Mouse (Mus musculus) liver, postnatal 0 days (tissue): Measurements from ENCODE around the gene Scrt2. TPM values are rescaled to one million over a fixed set of nuclear protein-coding genes. Genes with fewer than 3 reads are reported as not detected.

Experiments
- ATAC-seq: fragments of 200-750 bp; cut with Nextera tagmentation; 2 replicates; pipeline ENCODE4 v1.8.0; 2017; ENCODE audit warnings: mild to moderate bottlenecking, moderate library complexity
- DNase-seq: peaks from one replicate; pipeline ENCODE4 v3.0.0-alpha.2; 2016
- H3K27ac ChIP-seq: fragments of 300-500 bp; sonication (generic); 2 replicates; pipeline ENCODE4 v1.5.1; 2014; ENCODE audit warnings: antibody characterized with exemption, moderate library complexity, mild to moderate bottlenecking, low read depth
- H3K27me3 ChIP-seq: fragments of 300-500 bp; sonication (generic); 2 replicates; pipeline ENCODE4 v1.6.1; 2014; ENCODE audit warnings: low read length, control low read depth, mixed read lengths; ENCODE audit not compliant: insufficient read depth
- H3K36me3 ChIP-seq: fragments of 300-500 bp; sonication (generic); replicated peaks from 2 replicates; pipeline ENCODE4 v1.6.1; 2014; ENCODE audit warnings: mild to moderate bottlenecking, control low read depth, low read length, moderate library complexity, mixed read lengths; ENCODE audit not compliant: insufficient read depth
- H3K4me1 ChIP-seq: fragments of 300-500 bp; sonication (generic); 2 replicates; pipeline ENCODE4 v1.6.1; 2014; ENCODE audit warnings: antibody characterized with exemption, mild to moderate bottlenecking, control low read depth; ENCODE audit not compliant: insufficient read depth
- H3K4me2 ChIP-seq: fragments of 300-500 bp; sonication (generic); 2 replicates; pipeline ENCODE4 v1.6.1; 2014; ENCODE audit warnings: low read depth, mild to moderate bottlenecking, low read length, moderate library complexity, mixed read lengths
- H3K4me3 ChIP-seq: fragments of 300-500 bp; sonication (generic); 2 replicates; pipeline ENCODE4 v1.5.1; 2014; ENCODE audit warnings: low read depth, low read length
- H3K9ac ChIP-seq: fragments of 300-500 bp; sonication (generic); replicated peaks from 2 replicates; pipeline ENCODE4 v1.6.1; 2014; ENCODE audit warnings: mild to moderate bottlenecking, moderate library complexity
- H3K9me3 ChIP-seq: fragments of 300-500 bp; sonication (generic); 2 replicates; pipeline ENCODE4 v1.6.1; 2016; ENCODE audit warnings: mild to moderate bottlenecking, control low read depth, low read length, mixed read lengths
- CTCF ChIP-seq: sonication (generic); IDR thresholded peaks from 2 replicates; pipeline ENCODE4 v1.5.1; 2016; ENCODE audit warnings: antibody characterized with exemption, low read depth
- EP300 ChIP-seq: IDR thresholded peaks from 2 replicates; pipeline ENCODE4 v1.6.1; 2016; ENCODE audit warnings: antibody characterized with exemption, low read depth, mild to moderate bottlenecking
- WGBS: fragments of 180-500 bp; shearing (Covaris S2); extraction: QIAGEN DNeasy Blood & Tissue Kit; methylation state at CpG from one replicate; pipeline ENCODE4 v1.1.7; 2014; ENCODE audit not compliant: insufficient replicate concordance; 5-methylcytosine and 5-hydroxymethylcytosine counted together
- polyA plus RNA-seq: library from polyadenylated mRNA; unstranded; fragments of >200 nt; fragmentation: Nextera tagmentation; extraction: Ambion mirVana; gene quantifications from 2 replicates; pipeline ENCODE4 v1.2.1, GENCODE M21; 2015

Gene Scrt2
- polyA plus RNA-seq, 1 experiment from 2014 or later, result not detected

DNA sequence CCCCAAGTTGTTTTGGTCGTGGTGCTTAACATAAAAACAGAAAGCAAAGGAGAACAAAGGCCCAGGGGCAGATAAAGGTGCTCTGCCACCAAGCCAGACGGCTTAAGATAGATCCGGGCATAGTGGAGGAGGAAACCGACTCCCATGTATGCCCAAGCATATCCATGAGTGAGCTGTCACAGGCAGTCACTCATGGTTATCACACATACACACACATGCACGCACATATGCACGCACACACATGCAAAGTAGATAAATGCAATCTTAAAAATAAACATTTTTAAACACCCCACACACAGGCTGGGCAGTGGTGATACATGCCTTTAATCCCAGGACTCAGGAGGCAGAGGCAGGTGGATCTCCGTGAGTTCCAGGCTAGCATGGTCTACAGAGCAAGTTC lies 36.4 kb downstream of the Scrt2 start:
- no peak overlapping the region for H3K27ac ChIP-seq
- DNase-seq, result no peak
- H3K4me1 ChIP-seq, result 0 out of 2 replicates have a peak, but pooled peaks cover 1% of the 10 kb centered on the region
- ATAC-seq, result peak; percentile 54
- WGBS, result 55% methylated on average over 7 of the region's 7 CpGs
- H3K9ac ChIP-seq, result no peak overlapping the region
- H3K27me3 ChIP-seq, result peaks cover 11% of the 10 kb centered on the region; the same call in 1 of the 2 replicates
- TF ChIP-seq CTCF (no peak), EP300 (peak; percentile 20; the same call in 1 of the 2 replicates)
- no peak overlapping the region for H3K4me3 ChIP-seq
- H3K4me2 ChIP-seq, result no peak overlapping the region
- H3K9me3 ChIP-seq, result no peaks in the 10 kb centered on the region
- no peaks in the 10 kb centered on the region for H3K36me3 ChIP-seq

DNA sequence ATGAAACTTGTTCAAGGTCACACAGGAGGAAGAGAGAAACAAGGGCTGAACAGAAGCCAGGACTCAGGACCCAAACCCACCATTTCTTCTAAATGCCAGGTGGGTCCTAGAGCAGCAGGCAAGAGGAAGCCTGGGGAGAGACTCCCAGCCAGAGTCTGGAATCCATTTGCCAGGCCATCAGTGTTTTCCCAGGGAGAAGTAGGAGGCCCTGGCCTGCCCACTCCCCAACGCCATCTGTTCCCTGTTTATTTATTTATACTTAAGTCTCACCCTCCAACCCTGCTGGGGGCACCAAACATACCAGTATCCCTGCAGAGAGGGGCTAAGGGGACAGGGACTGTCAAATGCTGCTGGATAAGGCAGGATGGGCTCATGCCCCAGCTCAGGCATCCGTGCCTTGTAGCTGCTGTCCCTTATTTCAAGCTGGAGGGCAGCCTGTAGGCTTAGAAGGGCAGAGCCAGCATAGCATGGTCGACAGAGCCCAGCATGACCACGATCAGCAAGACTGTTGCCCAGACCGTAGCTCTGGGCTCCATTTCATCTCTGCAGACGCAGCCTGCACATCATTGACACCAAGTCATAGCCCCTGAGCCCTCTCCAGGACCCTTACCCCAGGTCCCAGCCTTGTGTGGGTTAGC lies 38.0 kb downstream of the Scrt2 start:
- H3K36me3 ChIP-seq, result no peaks in the 10 kb centered on the region
- H3K9me3 ChIP-seq, result no peaks in the 10 kb centered on the region
- TF ChIP-seq CTCF (no peak), EP300 (no peak)
- DNase-seq (no peak), ATAC-seq (no peak)
- H3K4me3 ChIP-seq, result no peak overlapping the region
- H3K4me1 ChIP-seq, result 0 out of 2 replicates have a peak, but pooled peaks cover 3% of the 10 kb centered on the region
- H3K4me2 ChIP-seq, result no peak overlapping the region
- H3K27ac ChIP-seq, result no peak overlapping the region
- WGBS, result 57% methylated on average over 6 of the region's 6 CpGs
- no peak overlapping the region for H3K9ac ChIP-seq
- H3K27me3 ChIP-seq, result peaks cover 11% of the 10 kb centered on the region; the same call in 1 of the 2 replicates

DNA sequence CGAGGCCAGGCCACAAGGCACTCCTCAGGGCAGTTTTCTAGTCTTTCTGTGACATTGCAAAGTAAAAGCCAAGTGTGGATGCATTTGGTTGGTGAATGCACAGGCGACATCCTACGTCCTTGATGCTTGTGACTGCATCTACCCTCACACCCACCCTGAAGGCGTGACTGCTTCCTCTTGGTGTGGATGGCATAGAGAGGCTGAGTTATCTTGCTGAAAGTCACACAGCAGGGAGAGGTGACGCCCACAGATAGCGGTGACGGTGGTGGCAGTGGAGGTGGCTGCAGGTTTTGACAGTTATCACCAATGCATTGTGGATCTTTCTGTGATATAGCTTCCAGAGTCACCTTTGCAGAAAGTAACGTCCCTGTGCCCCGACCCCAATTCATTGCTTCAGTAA lies 41.6 kb downstream of the Scrt2 start:
- no peak overlapping the region for H3K27ac ChIP-seq
- ATAC-seq (peak; percentile 92), DNase-seq (peak; percentile 54)
- 37% methylated on average over 9 of the region's 9 CpGs for WGBS
- H3K9me3 ChIP-seq, result no peaks in the 10 kb centered on the region
- TF ChIP-seq EP300 (peak; percentile 82), CTCF (no peak)
- 0 out of 2 replicates have a peak, but pooled peaks cover 3% of the 10 kb centered on the region for H3K4me1 ChIP-seq
- H3K4me2 ChIP-seq, result peak overlapping the region; percentile 18
- H3K9ac ChIP-seq, result no peak overlapping the region
- no peaks in the 10 kb centered on the region for H3K36me3 ChIP-seq
- H3K27me3 ChIP-seq, result no peaks in the 10 kb centered on the region
- H3K4me3 ChIP-seq, result no peak overlapping the region

GRCm38 (mm10) chr2:152128597-152128996 lies 47.3 kb downstream of the Scrt2 start:
- WGBS, result 68% methylated on average over 2 of the region's 2 CpGs
- no peak for DNase-seq
- no peak for ATAC-seq

DNA sequence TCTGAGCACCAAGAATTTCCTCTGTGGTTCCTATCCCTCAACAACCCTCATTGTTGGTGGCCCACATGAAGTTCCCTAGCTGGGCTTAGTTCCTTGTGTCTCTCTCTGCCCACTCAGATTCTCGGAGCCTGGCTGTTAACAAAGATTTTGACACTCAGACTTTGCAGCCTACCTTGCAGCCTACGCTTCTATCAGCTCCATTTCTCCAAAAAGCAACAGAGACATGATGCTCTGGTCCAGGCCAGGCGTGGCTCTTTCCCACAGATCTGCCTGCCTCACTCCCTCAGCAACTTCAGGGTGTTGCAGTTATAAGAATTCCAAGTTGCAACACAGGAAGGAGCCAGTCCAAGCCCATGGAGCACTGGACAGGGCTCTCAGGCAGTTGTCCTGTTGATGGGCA lies 48.4 kb downstream of the Scrt2 start:
- no peak overlapping the region for H3K4me2 ChIP-seq
- no peak overlapping the region for H3K27ac ChIP-seq
- H3K4me3 ChIP-seq, result no peak overlapping the region
- no peaks in the 10 kb centered on the region for H3K27me3 ChIP-seq
- H3K9ac ChIP-seq, result no peak overlapping the region
- ATAC-seq (no peak), DNase-seq (no peak)
- 58% methylated on average over 3 of the region's 3 CpGs for WGBS
- H3K4me1 ChIP-seq, result no peaks in the 10 kb centered on the region
- H3K36me3 ChIP-seq, result no peaks in the 10 kb centered on the region
- TF ChIP-seq EP300 (no peak), CTCF (no peak)
- H3K9me3 ChIP-seq, result no peaks in the 10 kb centered on the region

More at GRCm38 (mm10) chr2:152128597-152128996, 47.3 kb downstream of the Scrt2 start:
- Histone ChIP-seq H3K9ac (no peak overlapping the region), H3K4me3 (no peak overlapping the region), H3K4me1 (no peaks in the 10 kb centered on the region), H3K27ac (no peak overlapping the region), H3K4me2 (no peak overlapping the region), H3K36me3 (no peaks in the 10 kb centered on the region), H3K27me3 (no peaks in the 10 kb centered on the region), H3K9me3 (no peaks in the 10 kb centered on the region)
- TF ChIP-seq CTCF (0 out of 2 replicates have a peak, but pooled peaks have one; percentile 19), EP300 (no peak)

- Histone ChIP-seq H3K9ac (no peak overlapping the region), H3K27me3 (no peaks in the 10 kb centered on the region), H3K27ac (no peak overlapping the region), H3K4me2 (no peak overlapping the region), H3K9me3 (no peaks in the 10 kb centered on the region), H3K4me3 (no peak overlapping the region), H3K4me1 (no peaks in the 10 kb centered on the region), H3K36me3 (no peaks in the 10 kb centered on the region)
- WGBS, result 44% methylated on average over 9 of the region's 9 CpGs
- ATAC-seq (no peak), DNase-seq (no peak)
- TF ChIP-seq CTCF (no peak), EP300 (no peak)
These were observed 50.7 kb downstream of the Scrt2 start for GRCm38 (mm10) chr2:152132016-152132415.
